Mouse (Mus musculus): ENCODE data around the gene Lonp2.

DNA sequence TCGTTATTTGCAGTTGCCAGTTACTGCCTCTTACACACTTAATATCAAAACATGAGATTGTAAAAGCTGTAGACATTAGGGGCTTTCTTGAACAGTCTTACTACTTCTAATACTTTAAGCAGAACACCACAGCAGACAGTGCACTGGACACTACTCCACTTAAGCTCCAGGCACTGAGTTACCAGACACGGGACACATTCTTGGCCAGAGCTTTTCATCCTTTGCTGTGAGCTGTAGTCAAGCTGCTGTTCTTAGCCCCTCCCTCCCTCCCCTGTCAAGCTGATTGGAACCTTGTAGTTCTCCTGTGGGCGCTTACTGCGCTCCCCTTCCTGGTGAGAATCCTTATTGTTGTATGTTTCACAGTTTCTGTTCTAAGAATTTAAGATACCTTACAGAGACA, 45.4 kb downstream of the Lonp2 start:
- TF ChIP-seq CTCF (IDR thresholded peaks at IDR 0.05; ENCODE audit: low read depth) (no peak), EP300 (optimal IDR thresholded peaks at IDR 0.05) (no peak)

All from stomach, postnatal 0 days (tissue).